Mouse (Mus musculus): Measurements from ENCODE around the gene Slc39a7. TPM values are rescaled to one million over a fixed set of nuclear protein-coding genes. Genes with fewer than 3 reads are reported as not detected.

The Slc39a7 gene
- polyA plus RNA-seq, 1 experiment: 207 TPM

- Histone ChIP-seq H3K4me3 (no peak overlapping the region), H3K36me3 (ENCODE audit: control insufficient read depth, insufficient read depth) (no peaks in the 10 kb centered on the region), H3ac (ENCODE audit: control insufficient read depth, insufficient read length) (no peak overlapping the region), H3K27me3 (ENCODE audit: control insufficient read depth, insufficient read depth, insufficient read length) (no peaks in the 10 kb centered on the region), H3K79me2 (ENCODE audit: control insufficient read depth, insufficient read depth) (no peaks in the 10 kb centered on the region), H3K4me2 (ENCODE audit: low read depth) (no peak overlapping the region)
- TF ChIP-seq CEBPB (IDR thresholded peaks at IDR 0.05; ENCODE audit: insufficient read depth, poor library complexity, severe bottlenecking) (no peak), MAX (IDR thresholded peaks at IDR 0.05; ENCODE audit: low read depth) (no peak), TCF3 (IDR thresholded peaks at IDR 0.05; ENCODE audit: insufficient read length, low read depth) (no peak), POLR2A (IDR thresholded peaks at IDR 0.05; ENCODE audit: insufficient read length, low read depth) (no peak), MYOD1 (IDR thresholded peaks at IDR 0.05; ENCODE audit: control insufficient read depth in 1 of 3, insufficient read length in 2 of 3, low read depth in 2 of 3) (no peak), REST (IDR thresholded peaks at IDR 0.05; ENCODE audit: insufficient read depth, insufficient read length) (no peak), MYOG (IDR thresholded peaks at IDR 0.05; ENCODE audit: control insufficient read depth in 1 of 3, insufficient read depth in 1 of 3, insufficient read length in 2 of 3, low read depth in 2 of 3) (no peak), TCF12 (IDR thresholded peaks at IDR 0.05; ENCODE audit: insufficient read depth, poor library complexity, severe bottlenecking) (no peak), SRF (IDR thresholded peaks at IDR 0.05; ENCODE audit: control insufficient read depth, insufficient read length, low read depth) (no peak), POLR2AphosphoS2 (IDR thresholded peaks at IDR 0.05; ENCODE audit: insufficient read length, low read depth) (no peak)
These were observed 14.5 kb upstream of the Slc39a7 start for GRCm38 (mm10) chr17:34045941-34046340.

GRCm38 (mm10) chr17:34039562-34040450 lies 8.3 kb upstream of the Slc39a7 start:
- no peak overlapping the region for H3ac ChIP-seq (ENCODE audit: control insufficient read depth, insufficient read length)
- H3K36me3 ChIP-seq (ENCODE audit: control insufficient read depth, insufficient read depth): peaks cover 5% of the 10 kb centered on the region
- no peaks in the 10 kb centered on the region for H3K27me3 ChIP-seq (ENCODE audit: control insufficient read depth, insufficient read depth, insufficient read length)
- H3K4me2 ChIP-seq (ENCODE audit: low read depth): peak overlapping the region; percentile 59
- H3K4me3 ChIP-seq: no peak overlapping the region
- H3K79me2 ChIP-seq (ENCODE audit: control insufficient read depth, insufficient read depth): no peaks in the 10 kb centered on the region
- TF ChIP-seq CEBPB (IDR thresholded peaks at IDR 0.05; ENCODE audit: insufficient read depth, poor library complexity, severe bottlenecking): no peak
- no peak for TF ChIP-seq REST (IDR thresholded peaks at IDR 0.05; ENCODE audit: insufficient read depth, insufficient read length)
- no peak for TF ChIP-seq SRF (IDR thresholded peaks at IDR 0.05; ENCODE audit: control insufficient read depth, insufficient read length, low read depth)
- TF ChIP-seq POLR2AphosphoS2 (IDR thresholded peaks at IDR 0.05; ENCODE audit: insufficient read length, low read depth): peak; percentile 45
- peak in 1 of 3 experiments; percentile 49 for TF ChIP-seq MYOG (IDR thresholded peaks at IDR 0.05; ENCODE audit: control insufficient read depth in 1 of 3, insufficient read depth in 1 of 3, insufficient read length in 2 of 3, low read depth in 2 of 3)
- TF ChIP-seq MYOD1 (IDR thresholded peaks at IDR 0.05; ENCODE audit: control insufficient read depth in 1 of 3, insufficient read length in 2 of 3, low read depth in 2 of 3): peak in 2 of 3 experiments; percentile 29 to 43

GRCm38 (mm10) chr17:34038878-34039561 lies 7.5 kb upstream of the Slc39a7 start, which contains the start of gene Col11a2:
Col11a2 (plus strand) TSS chr17:34039437.
- Histone ChIP-seq H3K79me2 (ENCODE audit: control insufficient read depth, insufficient read depth) (no peaks in the 10 kb centered on the region), H3K4me2 (ENCODE audit: low read depth) (peak within 1 kb of the TSS; percentile 59), H3K4me3 (no peak within 1 kb of the TSS), H3K36me3 (ENCODE audit: control insufficient read depth, insufficient read depth) (peaks cover 5% of the 10 kb centered on the region), H3ac (ENCODE audit: control insufficient read depth, insufficient read length) (no peak within 1 kb of the TSS), H3K27me3 (ENCODE audit: control insufficient read depth, insufficient read depth, insufficient read length) (no peaks in the 10 kb centered on the region)
- TF ChIP-seq SRF (IDR thresholded peaks at IDR 0.05; ENCODE audit: control insufficient read depth, insufficient read length, low read depth): no peak
- TF ChIP-seq POLR2AphosphoS2 (IDR thresholded peaks at IDR 0.05; ENCODE audit: insufficient read length, low read depth): peak; percentile 79

GRCm38 (mm10) chr17:34038440-34038839 lies 7.0 kb upstream of the Slc39a7 start:
- Histone ChIP-seq H3K4me2 (ENCODE audit: low read depth) (no peak overlapping the region), H3ac (ENCODE audit: control insufficient read depth, insufficient read length) (no peak overlapping the region), H3K4me3 (no peak overlapping the region), H3K27me3 (ENCODE audit: control insufficient read depth, insufficient read depth, insufficient read length) (no peaks in the 10 kb centered on the region), H3K79me2 (ENCODE audit: control insufficient read depth, insufficient read depth) (peaks cover 2% of the 10 kb centered on the region), H3K36me3 (ENCODE audit: control insufficient read depth, insufficient read depth) (peaks cover 5% of the 10 kb centered on the region)
- TF ChIP-seq E2F4 (IDR thresholded peaks at IDR 0.05; ENCODE audit: insufficient read depth) (no peak), SRF (IDR thresholded peaks at IDR 0.05; ENCODE audit: control insufficient read depth, insufficient read length, low read depth) (no peak), TCF3 (IDR thresholded peaks at IDR 0.05; ENCODE audit: insufficient read length, low read depth) (no peak), MYOD1 (IDR thresholded peaks at IDR 0.05; ENCODE audit: control insufficient read depth in 1 of 3, insufficient read length in 2 of 3, low read depth in 2 of 3) (no peak), USF1 (IDR thresholded peaks at IDR 0.05; ENCODE audit: low read depth) (no peak), MYOG (IDR thresholded peaks at IDR 0.05; ENCODE audit: control insufficient read depth in 1 of 3, insufficient read depth in 1 of 3, insufficient read length in 2 of 3, low read depth in 2 of 3) (no peak), POLR2A (IDR thresholded peaks at IDR 0.05; ENCODE audit: insufficient read length, low read depth) (no peak), POLR2AphosphoS2 (IDR thresholded peaks at IDR 0.05; ENCODE audit: insufficient read length, low read depth) (no peak), MAX (IDR thresholded peaks at IDR 0.05; ENCODE audit: low read depth) (no peak), CEBPB (IDR thresholded peaks at IDR 0.05; ENCODE audit: insufficient read depth, poor library complexity, severe bottlenecking) (no peak), REST (IDR thresholded peaks at IDR 0.05; ENCODE audit: insufficient read depth, insufficient read length) (no peak), TCF12 (IDR thresholded peaks at IDR 0.05; ENCODE audit: insufficient read depth, poor library complexity, severe bottlenecking) (no peak)
